Mouse (Mus musculus): ENCODE results near the gene Prmt2. TPM values are rescaled to one million over a fixed set of nuclear protein-coding genes. Genes with fewer than 3 reads are reported as not detected.

Prmt2 gene
- polyA plus RNA-seq, 1 experiment from 2014 or later: 53.6 TPM

GRCm38 (mm10) chr10:76157528-76157927, 80.1 kb downstream of the Prmt2 start:
- H3K9me3 ChIP-seq (ENCODE audit: control insufficient read depth, low read length): no peaks in the 10 kb centered on the region
- DNase-seq (ENCODE audit: low spot score) (no peak), ATAC-seq (replicated peaks; ENCODE audit: low FRiP score, low TSS enrichment, low read depth) (no peak)
- H3K4me1 ChIP-seq (replicated peaks; ENCODE audit: control insufficient read depth, insufficient read depth, low read length): no peaks in the 10 kb centered on the region
- WGBS: 76% methylated on average over 5 of the region's 5 CpGs
- no peak overlapping the region for H3K4me3 ChIP-seq (ENCODE audit: low read depth, low read length)
- no peak overlapping the region for H3K9ac ChIP-seq (ENCODE audit: low read length)
- no peak overlapping the region for H3K27ac ChIP-seq (ENCODE audit: low read depth)
- H3K36me3 ChIP-seq (ENCODE audit: control insufficient read depth, insufficient read depth, low read length): no peaks in the 10 kb centered on the region
- no peaks in the 10 kb centered on the region for H3K27me3 ChIP-seq (replicated peaks; ENCODE audit: control insufficient read depth, insufficient read depth, low read length)
- no peak overlapping the region for H3K4me2 ChIP-seq (ENCODE audit: low read length)

MicroRNAs encoded within 50 kb of the gene (microRNA counts, 519-probe panel; counts per million panel counts)
- microRNA mmu-miR-678: not detected

Small RNA genes lying within 50 kb of the gene (microRNA-seq; reads per million reads assigned to microRNA genes)
- gene Mir678: not detected

Other genes starting within 250 kb of the Prmt2 start
- gene Zfp280b, start 205.2 kb downstream of the Prmt2 start, polyA plus RNA-seq (2014; fragmentation: Nextera tagmentation; extraction: Ambion mirVana): 25.2 and 26.7 TPM in 2 replicates
- gene Slc5a4b, start 126.9 kb downstream of the Prmt2 start, polyA plus RNA-seq (2014; fragmentation: Nextera tagmentation; extraction: Ambion mirVana): not detected in 2 replicates
- gene Slc5a4a, start 90.4 kb downstream of the Prmt2 start, polyA plus RNA-seq (2014; fragmentation: Nextera tagmentation; extraction: Ambion mirVana): 0.16 TPM in 1 of 2 replicates, not detected in the other
- 1.2 and 1.4 TPM in 2 replicates for gene S100b, start 16.0 kb upstream of the Prmt2 start, polyA plus RNA-seq (2014; fragmentation: Nextera tagmentation; extraction: Ambion mirVana)
- gene Dip2a, start 107.4 kb upstream of the Prmt2 start, polyA plus RNA-seq (2014; fragmentation: Nextera tagmentation; extraction: Ambion mirVana): 5.7 and 6.6 TPM in 2 replicates
- gene AC141477.1, start 202.6 kb upstream of the Prmt2 start, polyA plus RNA-seq (2014; fragmentation: Nextera tagmentation; extraction: Ambion mirVana): not detected in 2 replicates
- 20.1 and 22.2 TPM in 2 replicates for gene Pcnt, start 204.9 kb upstream of the Prmt2 start, polyA plus RNA-seq (2014; fragmentation: Nextera tagmentation; extraction: Ambion mirVana)
- not detected in 2 replicates for gene 2610028H24Rik, start 211.2 kb upstream of the Prmt2 start, polyA plus RNA-seq (2014; fragmentation: Nextera tagmentation; extraction: Ambion mirVana)
- gene Mcm3ap, start 231.1 kb upstream of the Prmt2 start, polyA plus RNA-seq (2014; fragmentation: Nextera tagmentation; extraction: Ambion mirVana): 56.2 and 67.8 TPM in 2 replicates
- gene Ybey, start 231.2 kb upstream of the Prmt2 start, polyA plus RNA-seq (2014; fragmentation: Nextera tagmentation; extraction: Ambion mirVana): 4.7 and 5.4 TPM in 2 replicates

Data from intestine, embryonic 14.5 days (tissue).